Mouse (Mus musculus): ENCODE measurements at regions not wholly inside any gene's neighbourhood (a gene's known extent, or its start where the extent isn't known, plus 50 kb on each side); places are given as distances from the start of the nearest gene placed in this dataset.

DNA sequence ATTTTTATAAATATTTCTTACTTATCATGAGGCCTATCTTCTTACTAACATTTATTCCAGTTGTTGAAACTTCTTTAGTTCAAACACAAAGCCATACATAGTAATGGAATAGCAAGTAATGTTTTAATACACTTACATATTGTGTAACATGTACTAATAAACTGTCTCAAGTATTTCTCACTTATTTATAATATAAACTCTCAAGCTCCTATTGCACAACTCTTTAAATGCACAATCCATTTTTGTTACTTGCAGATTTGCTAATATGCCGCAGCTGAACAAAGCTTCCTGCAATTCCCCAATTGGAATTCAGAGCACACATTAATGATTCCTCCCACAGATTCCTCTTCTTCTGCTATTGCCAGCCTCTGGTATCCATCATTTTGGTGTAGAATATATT, 749.2 kb downstream of the Rfpl4b start:
- Histone ChIP-seq H3K4me3 (replicated peaks; ENCODE audit: low read depth, low read length) (no peak overlapping the region), H3K27me3 (ENCODE audit: control insufficient read depth, insufficient read depth, low read length) (no peaks in the 10 kb centered on the region), H3K4me2 (ENCODE audit: low read length) (no peak overlapping the region), H3K4me1 (ENCODE audit: control insufficient read depth, insufficient read depth, low read length) (no peaks in the 10 kb centered on the region), H3K36me3 (ENCODE audit: control insufficient read depth, insufficient read depth, low read length) (no peaks in the 10 kb centered on the region), H3K9ac (replicated peaks; ENCODE audit: low read length) (no peak overlapping the region), H3K9me3 (ENCODE audit: control insufficient read depth, low read length) (no peaks in the 10 kb centered on the region), H3K27ac (replicated peaks; ENCODE audit: low read depth, low read length) (no peak overlapping the region)
- 75% methylated on average over 1 of the region's 1 CpGs for WGBS
- DNase-seq (no peak), ATAC-seq (ENCODE audit: low FRiP score, low TSS enrichment) (no peak)

DNA sequence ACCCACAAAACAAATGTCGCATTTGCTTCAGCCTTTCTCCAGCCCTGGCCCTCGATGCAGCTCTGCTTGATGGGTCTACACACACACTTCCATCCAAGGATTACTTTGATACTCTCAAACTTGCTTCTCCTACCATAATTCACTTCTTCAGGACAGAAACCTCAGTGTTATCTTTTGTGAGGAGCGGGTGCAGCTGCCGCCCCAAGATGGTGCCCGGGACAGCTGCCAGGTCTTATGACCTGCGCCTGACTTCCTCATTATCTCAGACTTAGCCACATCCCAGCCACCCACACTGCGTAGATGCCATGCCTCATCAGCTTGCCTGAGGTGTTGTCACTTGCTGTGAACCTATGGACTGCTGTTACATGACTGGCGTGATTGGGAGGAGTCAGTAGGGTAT, 762.5 kb downstream of the Rfpl4b start:
- H3K4me2 ChIP-seq (ENCODE audit: low read length), result no peak overlapping the region
- no peak for ATAC-seq (ENCODE audit: low FRiP score, low TSS enrichment)
- H3K9ac ChIP-seq (replicated peaks; ENCODE audit: low read length), result no peak overlapping the region
- no peak overlapping the region for H3K4me3 ChIP-seq (replicated peaks; ENCODE audit: low read depth, low read length)
- 92% methylated on average over 8 of the region's 8 CpGs for whole genome bisulfite sequencing
- no peaks in the 10 kb centered on the region for H3K27me3 ChIP-seq (ENCODE audit: control insufficient read depth, insufficient read depth, low read length)
- no peaks in the 10 kb centered on the region for H3K36me3 ChIP-seq (ENCODE audit: control insufficient read depth, insufficient read depth, low read length)
- no peaks in the 10 kb centered on the region; the same call in 1 of the 2 replicates for H3K9me3 ChIP-seq (ENCODE audit: control insufficient read depth, low read length)
- no peaks in the 10 kb centered on the region for H3K4me1 ChIP-seq (ENCODE audit: control insufficient read depth, insufficient read depth, low read length)
- no peak overlapping the region for H3K27ac ChIP-seq (replicated peaks; ENCODE audit: low read depth, low read length)
- no peak for DNase-seq

DNA sequence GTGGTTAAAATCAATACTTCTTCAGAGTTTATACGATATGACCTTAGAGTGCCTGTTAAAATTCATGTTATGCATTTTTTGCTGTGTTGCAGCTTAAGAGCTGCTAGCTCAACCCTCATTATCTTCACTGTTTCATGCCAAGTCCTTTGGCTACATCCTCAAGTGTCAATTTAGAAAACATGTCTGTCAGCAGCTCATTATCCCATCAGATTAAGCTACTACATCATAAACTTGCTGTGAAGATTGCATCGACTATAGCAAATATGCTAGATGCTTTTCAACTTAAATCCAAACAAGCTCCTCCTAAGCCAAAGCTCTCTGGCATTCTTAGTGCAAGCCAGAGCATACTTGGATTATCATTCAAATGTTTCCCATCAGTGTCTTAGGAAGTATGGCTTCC, 811.1 kb downstream of the Rfpl4b start:
- Histone ChIP-seq H3K4me3 (replicated peaks; ENCODE audit: low read depth, low read length) (no peak overlapping the region), H3K36me3 (ENCODE audit: control insufficient read depth, insufficient read depth, low read length) (no peaks in the 10 kb centered on the region), H3K4me1 (ENCODE audit: control insufficient read depth, insufficient read depth, low read length) (no peaks in the 10 kb centered on the region), H3K4me2 (ENCODE audit: low read length) (no peak overlapping the region), H3K9ac (replicated peaks; ENCODE audit: low read length) (no peak overlapping the region), H3K9me3 (ENCODE audit: control insufficient read depth, low read length) (no peaks in the 10 kb centered on the region), H3K27ac (replicated peaks; ENCODE audit: low read depth, low read length) (no peak overlapping the region), H3K27me3 (ENCODE audit: control insufficient read depth, insufficient read depth, low read length) (no peaks in the 10 kb centered on the region)
- DNase-seq, result no peak
- no peak for ATAC-seq (ENCODE audit: low FRiP score, low TSS enrichment)
- WGBS, result 71% methylated on average over 2 of the region's 2 CpGs

DNA sequence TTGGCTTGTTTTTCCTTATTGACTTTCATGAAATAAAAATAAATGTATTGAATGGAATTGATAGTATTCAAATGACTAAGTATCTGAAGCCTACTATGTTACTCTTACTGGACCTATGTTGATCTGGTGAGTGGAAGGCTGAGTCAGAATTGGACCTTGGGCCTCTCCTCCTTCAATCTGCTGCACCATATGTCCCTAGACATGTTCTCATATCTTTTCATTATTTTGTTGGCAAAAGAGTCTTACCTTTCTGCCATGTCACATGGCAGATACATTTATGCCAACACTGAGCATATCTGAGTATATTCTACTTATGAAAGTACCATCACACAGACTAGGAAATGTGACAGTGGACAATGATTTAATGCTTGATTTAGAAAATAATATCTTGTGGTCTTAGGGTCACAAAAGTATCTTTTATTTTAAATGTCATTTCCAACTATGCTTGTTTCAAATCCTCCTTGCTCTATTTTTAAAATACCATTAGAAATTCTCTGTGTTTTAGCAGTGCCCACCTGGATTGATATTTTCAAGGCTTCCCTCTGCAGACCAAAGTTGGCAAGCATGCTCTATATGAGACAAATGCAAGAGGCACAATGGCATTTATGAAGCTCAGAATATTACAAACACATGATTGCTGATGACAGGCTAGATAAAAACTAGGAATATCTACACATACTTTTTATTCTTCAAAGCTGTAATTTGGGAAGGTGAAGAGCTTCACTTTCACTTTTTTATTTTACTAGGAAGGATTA, 825.7 kb downstream of the Rfpl4b start:
- Histone ChIP-seq H3K27me3 (ENCODE audit: control insufficient read depth, insufficient read depth, low read length) (no peaks in the 10 kb centered on the region), H3K9ac (replicated peaks; ENCODE audit: low read length) (no peak overlapping the region), H3K27ac (replicated peaks; ENCODE audit: low read depth, low read length) (no peak overlapping the region), H3K9me3 (ENCODE audit: control insufficient read depth, low read length) (no peaks in the 10 kb centered on the region), H3K4me3 (replicated peaks; ENCODE audit: low read depth, low read length) (no peak overlapping the region), H3K4me1 (ENCODE audit: control insufficient read depth, insufficient read depth, low read length) (no peaks in the 10 kb centered on the region), H3K4me2 (ENCODE audit: low read length) (no peak overlapping the region), H3K36me3 (ENCODE audit: control insufficient read depth, insufficient read depth, low read length) (no peaks in the 10 kb centered on the region)
- DNase-seq (no peak), ATAC-seq (ENCODE audit: low FRiP score, low TSS enrichment) (no peak)

DNA sequence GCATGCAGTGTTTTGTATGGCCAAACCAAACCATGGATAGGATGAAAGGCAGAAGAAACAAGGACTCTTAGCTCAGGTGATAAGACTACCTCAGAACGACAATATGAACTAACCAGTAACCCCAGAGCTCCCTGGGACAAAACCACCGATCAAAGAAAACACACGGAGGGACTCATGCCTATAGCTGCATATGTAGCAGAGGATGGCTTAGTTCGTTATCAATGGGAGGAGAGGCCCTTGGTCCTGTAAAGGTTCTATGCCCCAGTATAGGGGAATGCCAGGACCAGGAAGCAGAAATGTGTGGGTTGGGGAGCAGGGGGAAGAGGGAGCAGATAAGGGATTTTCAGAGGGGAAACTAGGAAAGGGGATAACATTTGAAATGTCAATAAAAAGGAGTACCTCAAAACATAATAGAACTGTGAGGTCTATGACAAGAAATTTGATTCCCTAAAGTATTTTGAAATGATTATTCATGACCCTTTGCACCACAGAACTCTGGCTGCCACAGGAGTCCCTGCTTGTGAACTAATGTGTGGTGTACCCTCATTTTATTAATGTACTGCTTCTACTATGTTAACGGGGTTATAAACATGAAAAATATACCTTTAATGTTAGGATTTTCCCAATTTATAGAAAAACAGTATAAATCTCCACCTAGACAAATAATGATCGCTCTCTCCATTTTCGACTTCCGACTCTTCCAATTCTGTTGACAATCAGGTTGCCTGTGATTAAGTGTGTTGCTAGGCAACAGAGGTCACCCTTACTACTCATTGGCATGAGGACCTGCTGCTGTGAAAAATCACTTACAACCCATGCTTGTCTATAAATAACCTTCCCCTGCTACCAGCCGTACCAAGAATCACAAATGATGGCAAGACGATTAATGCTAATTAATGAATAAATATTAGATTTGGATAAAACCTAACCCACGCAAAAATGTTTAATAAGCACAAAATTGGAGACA, 833.0 kb downstream of the Rfpl4b start:
- H3K9me3 ChIP-seq (ENCODE audit: control insufficient read depth, low read length), result no peaks in the 10 kb centered on the region
- ATAC-seq (ENCODE audit: low FRiP score, low TSS enrichment) (peak; percentile 70; the same call in 1 of the 2 replicates), DNase-seq (peak; percentile 79)
- H3K9ac ChIP-seq (replicated peaks; ENCODE audit: low read length), result no peak overlapping the region
- peaks cover 8% of the 10 kb centered on the region; the same call in 1 of the 2 replicates for H3K4me1 ChIP-seq (ENCODE audit: control insufficient read depth, insufficient read depth, low read length)
- no peak overlapping the region for H3K4me3 ChIP-seq (replicated peaks; ENCODE audit: low read depth, low read length)
- no peaks in the 10 kb centered on the region for H3K36me3 ChIP-seq (ENCODE audit: control insufficient read depth, insufficient read depth, low read length)
- WGBS, result 43% methylated on average over 11 of the region's 11 CpGs
- no peaks in the 10 kb centered on the region for H3K27me3 ChIP-seq (ENCODE audit: control insufficient read depth, insufficient read depth, low read length)
- H3K4me2 ChIP-seq (ENCODE audit: low read length), result peak overlapping the region; percentile 31; the same call in 1 of the 2 replicates
- 0 out of 2 replicates have a peak overlapping the region, but pooled peaks have one; percentile 37 for H3K27ac ChIP-seq (replicated peaks; ENCODE audit: low read depth, low read length)

DNA sequence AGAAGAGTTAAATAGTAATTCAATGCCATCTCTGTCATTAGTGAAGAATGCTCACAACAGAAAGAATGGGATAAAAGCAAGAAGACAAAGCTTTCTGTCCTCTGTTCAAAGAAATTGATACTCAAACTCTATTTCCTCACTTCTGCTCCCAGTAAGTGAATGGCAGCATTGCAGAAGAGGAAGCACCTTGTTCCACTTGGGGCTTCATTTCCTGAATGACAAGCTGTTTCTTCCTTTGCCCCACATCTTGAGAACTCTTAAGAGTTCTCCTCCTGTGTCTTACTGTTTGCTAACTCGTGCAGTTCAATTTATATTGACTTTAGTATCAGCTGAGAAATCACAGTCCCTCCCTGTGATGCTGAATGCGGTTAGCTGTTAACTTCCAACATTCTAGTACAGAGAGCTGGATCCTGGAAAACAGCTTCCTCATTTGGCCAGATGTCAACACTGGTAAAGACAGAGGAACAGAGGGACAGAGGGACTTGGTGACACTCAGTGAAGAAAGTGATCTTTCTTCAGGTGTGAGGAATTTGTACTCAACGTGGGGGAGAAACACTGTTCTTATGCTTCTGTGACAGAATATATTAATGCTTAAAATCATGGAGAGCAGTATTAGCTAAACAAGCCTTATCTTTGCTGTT, 840.3 kb upstream of the Marcks start:
- Histone ChIP-seq H3K4me3 (replicated peaks; ENCODE audit: low read depth, low read length) (no peak overlapping the region), H3K4me1 (ENCODE audit: control insufficient read depth, insufficient read depth, low read length) (no peaks in the 10 kb centered on the region; the same call in 1 of the 2 replicates), H3K9me3 (ENCODE audit: control insufficient read depth, low read length) (no peaks in the 10 kb centered on the region), H3K9ac (replicated peaks; ENCODE audit: low read length) (no peak overlapping the region), H3K27ac (replicated peaks; ENCODE audit: low read depth, low read length) (no peak overlapping the region), H3K27me3 (ENCODE audit: control insufficient read depth, insufficient read depth, low read length) (no peaks in the 10 kb centered on the region), H3K36me3 (ENCODE audit: control insufficient read depth, insufficient read depth, low read length) (no peaks in the 10 kb centered on the region), H3K4me2 (ENCODE audit: low read length) (no peak overlapping the region)
- ATAC-seq (ENCODE audit: low FRiP score, low TSS enrichment) (no peak), DNase-seq (no peak)
- WGBS, result 79% methylated on average over 3 of the region's 3 CpGs

DNA sequence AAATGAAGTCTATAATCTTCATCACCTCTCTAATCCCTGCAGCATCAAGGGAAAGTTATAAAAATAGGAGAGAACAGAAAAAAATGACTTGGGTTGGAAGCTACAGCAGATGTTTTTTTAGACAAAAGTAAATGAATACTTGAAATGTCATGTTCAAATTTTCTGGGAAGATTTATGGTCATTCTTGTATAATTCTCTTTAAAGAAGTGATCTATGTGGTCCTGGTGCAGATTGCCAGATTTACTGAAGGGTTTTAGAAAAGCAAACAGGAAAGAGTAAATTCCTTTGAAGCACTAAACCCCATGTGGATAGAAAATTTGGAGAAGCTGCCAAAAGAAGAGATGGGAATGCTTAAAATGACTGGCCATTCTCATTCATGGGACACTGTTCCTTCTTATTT, 821.3 kb upstream of the Marcks start:
- ATAC-seq (ENCODE audit: low FRiP score, low TSS enrichment) (no peak), DNase-seq (no peak)
- Histone ChIP-seq H3K9me3 (ENCODE audit: control insufficient read depth, low read length) (no peaks in the 10 kb centered on the region), H3K27ac (replicated peaks; ENCODE audit: low read depth, low read length) (no peak overlapping the region), H3K4me3 (replicated peaks; ENCODE audit: low read depth, low read length) (no peak overlapping the region), H3K9ac (replicated peaks; ENCODE audit: low read length) (no peak overlapping the region), H3K27me3 (ENCODE audit: control insufficient read depth, insufficient read depth, low read length) (no peaks in the 10 kb centered on the region), H3K36me3 (ENCODE audit: control insufficient read depth, insufficient read depth, low read length) (no peaks in the 10 kb centered on the region), H3K4me1 (ENCODE audit: control insufficient read depth, insufficient read depth, low read length) (no peaks in the 10 kb centered on the region), H3K4me2 (ENCODE audit: low read length) (no peak overlapping the region)

DNA sequence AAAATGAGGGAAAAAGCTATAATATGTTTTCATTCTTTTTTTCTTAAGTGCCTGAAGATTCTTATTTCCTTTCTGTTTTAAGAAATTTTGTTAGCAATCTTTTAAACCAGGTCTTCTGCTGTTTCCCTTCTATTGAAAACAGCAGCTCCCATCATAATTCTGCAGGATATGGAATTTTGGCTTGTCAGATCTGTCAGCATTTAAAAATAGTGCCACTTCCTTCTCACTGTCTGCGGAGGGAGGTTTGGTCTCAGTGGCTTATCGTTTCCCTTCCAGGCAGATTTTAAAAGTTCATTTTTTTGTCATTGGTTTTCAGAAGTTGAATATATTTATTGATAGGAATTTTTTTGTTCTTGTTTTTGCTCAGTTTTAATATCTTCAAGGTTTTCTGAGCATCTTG, 776.1 kb upstream of the Marcks start:
- H3K36me3 ChIP-seq (ENCODE audit: control insufficient read depth, insufficient read depth, low read length), result no peaks in the 10 kb centered on the region
- no peaks in the 10 kb centered on the region for H3K27me3 ChIP-seq (ENCODE audit: control insufficient read depth, insufficient read depth, low read length)
- no peak overlapping the region for H3K4me3 ChIP-seq (replicated peaks; ENCODE audit: low read depth, low read length)
- no peak overlapping the region for H3K27ac ChIP-seq (replicated peaks; ENCODE audit: low read depth, low read length)
- WGBS, result 95% methylated on average over 2 of the region's 2 CpGs
- ATAC-seq (ENCODE audit: low FRiP score, low TSS enrichment), result no peak
- H3K9me3 ChIP-seq (ENCODE audit: control insufficient read depth, low read length), result no peaks in the 10 kb centered on the region
- no peak overlapping the region for H3K9ac ChIP-seq (replicated peaks; ENCODE audit: low read length)
- H3K4me2 ChIP-seq (ENCODE audit: low read length), result no peak overlapping the region
- DNase-seq, result no peak
- H3K4me1 ChIP-seq (ENCODE audit: control insufficient read depth, insufficient read depth, low read length), result no peaks in the 10 kb centered on the region

All from midbrain, embryonic 14.5 days (tissue).